Mouse (Mus musculus) ES-E14 (cell line): ENCODE data around the gene Ephb1. TPM values are rescaled to one million over a fixed set of nuclear protein-coding genes. Genes with fewer than 3 reads are reported as not detected.

Experiments used
- DNase-seq: peaks from one replicate; pipeline ENCODE4 v3.0.0-alpha.2; 2013; ENCODE audit warnings: low read depth, low spot score
- H3K27ac ChIP-seq: 2 replicates; pipeline ENCODE4 v1.5.1; 2012; ENCODE audit warnings: low read depth, mild to moderate bottlenecking, low read length, moderate library complexity, mixed read lengths; ENCODE audit not compliant: poor library complexity, insufficient read depth, severe bottlenecking
- H3K36me3 ChIP-seq: 2 replicates; pipeline ENCODE4 v1.6.1; 2012; ENCODE audit warnings: mild to moderate bottlenecking, low read length, moderate library complexity, mixed read lengths; ENCODE audit not compliant: control insufficient read depth, poor library complexity, insufficient read depth, severe bottlenecking
- H3K4me1 ChIP-seq, 2 experiments: fragments of 150-350 bp in 1 of 2; sonication (generic) in 1 of 2; 2 replicates each; pipeline ENCODE4 v1.6.1; 2012; ENCODE audit warnings: low read length in 2 of 2, mild to moderate bottlenecking in 1 of 2, mixed read lengths in 1 of 2; ENCODE audit not compliant: control insufficient read depth in 2 of 2, insufficient read depth in 2 of 2, poor library complexity in 1 of 2
- H3K4me3 ChIP-seq, 2 experiments: fragments of 150-350 bp in 1 of 2; sonication (generic) in 1 of 2; 2 replicates each; pipeline ENCODE4 v1.5.1; 2012; ENCODE audit warnings: low read length in 2 of 2, low read depth in 1 of 2, mild to moderate bottlenecking in 1 of 2, mixed read lengths in 1 of 2; ENCODE audit not compliant: insufficient read depth in 1 of 2, poor library complexity in 1 of 2, severe bottlenecking in 1 of 2
- H3K9ac ChIP-seq: 2 replicates; pipeline ENCODE4 v1.6.1; 2012; ENCODE audit warnings: low read depth, mild to moderate bottlenecking, low read length, mixed read lengths; ENCODE audit not compliant: poor library complexity, insufficient read depth, severe bottlenecking
- H3K9me3 ChIP-seq: fragments of 150-350 bp; sonication (generic); 2 replicates; pipeline ENCODE4 v1.6.1; 2012; ENCODE audit warnings: low read depth, mild to moderate bottlenecking, low read length; ENCODE audit not compliant: control insufficient read depth, insufficient read depth
- CHD2 ChIP-seq: IDR thresholded peaks from 2 replicates; pipeline ENCODE4 v1.6.1; 2014; ENCODE audit warnings: mild to moderate bottlenecking, low read depth, low read length, inconsistent platforms
- HCFC1 ChIP-seq: IDR thresholded peaks from 2 replicates; pipeline ENCODE4 v1.6.1; 2012; ENCODE audit warnings: low read length, inconsistent platforms, borderline replicate concordance; ENCODE audit not compliant: insufficient read depth
- MAFK ChIP-seq: IDR thresholded peaks from 2 replicates; pipeline ENCODE4 v1.6.1; 2014; ENCODE audit warnings: mild to moderate bottlenecking, low read depth, low read length, inconsistent platforms; ENCODE audit not compliant: insufficient read depth
- ZC3H11A ChIP-seq: IDR thresholded peaks from 2 replicates; pipeline ENCODE4 v1.6.1; 2012; ENCODE audit warnings: low read depth, mild to moderate bottlenecking, inconsistent platforms, low read length, borderline replicate concordance
- ZNF384 ChIP-seq: IDR thresholded peaks from 2 replicates; pipeline ENCODE4 v1.6.1; 2012; ENCODE audit warnings: low read depth, low read length, inconsistent platforms
- in situ Hi-C, 2 experiments: fragments of 600-800 bp; cut with MboI; formaldehyde crosslinking; loops; one replicate each; pipeline ENCODE4 v1.15.1; 2025; ENCODE audit warnings: low sequenced_read_pairs in 2 of 2, inconsistent platforms in 1 of 2; ENCODE audit not compliant: unreplicated experiment in 2 of 2
- total RNA-seq: library from RNA; depleted of rRNA; stranded (reverse); fragments of 300-350 nt; gene quantifications from 2 replicates; pipeline ENCODE4 v1.2.3, GENCODE M21; 2012

The Ephb1 gene
- total RNA-seq, 1 experiment = 0.27 TPM

GRCm38 (mm10) chr9:102169706-102170105, 184.8 kb downstream of the Ephb1 start:
- no peaks in the 10 kb centered on the region for H3K4me1 ChIP-seq
- H3K27ac ChIP-seq = no peak overlapping the region
- no peaks in the 10 kb centered on the region for H3K36me3 ChIP-seq
- no peak for TF ChIP-seq ZC3H11A
- H3K9me3 ChIP-seq = no peaks in the 10 kb centered on the region
- in situ Hi-C loops = no loop called here
- no peak for DNase-seq
- H3K9ac ChIP-seq = no peak overlapping the region
- H3K4me3 ChIP-seq = no peak overlapping the region

- no peak for DNase-seq
- no peaks in the 10 kb centered on the region for H3K36me3 ChIP-seq
- no peak overlapping the region for H3K4me3 ChIP-seq
- no peaks in the 10 kb centered on the region for H3K4me1 ChIP-seq
- H3K9me3 ChIP-seq = no peaks in the 10 kb centered on the region
- H3K9ac ChIP-seq = no peak overlapping the region
- TF ChIP-seq ZC3H11A (no peak), ZNF384 (no peak), HCFC1 (no peak), MAFK (no peak), CHD2 (no peak)
- in situ Hi-C loops = no loop called here
- H3K27ac ChIP-seq = no peak overlapping the region
These were observed 198.6 kb downstream of the Ephb1 start for GRCm38 (mm10) chr9:102155876-102156275.

GRCm38 (mm10) chr9:102139181-102139580, 215.3 kb downstream of the Ephb1 start:
- H3K4me3 ChIP-seq = no peak overlapping the region
- H3K4me1 ChIP-seq = no peaks in the 10 kb centered on the region
- H3K27ac ChIP-seq = no peak overlapping the region
- DNase-seq = no peak
- H3K36me3 ChIP-seq = no peaks in the 10 kb centered on the region
- H3K9me3 ChIP-seq = no peaks in the 10 kb centered on the region
- no peak overlapping the region for H3K9ac ChIP-seq
- in situ Hi-C loops = no loop called here
- TF ChIP-seq MAFK = no peak
- no peak for TF ChIP-seq ZNF384
- no peak for TF ChIP-seq HCFC1
- no peak for TF ChIP-seq CHD2
- TF ChIP-seq ZC3H11A = no peak

GRCm38 (mm10) chr9:102138671-102139070, 215.8 kb downstream of the Ephb1 start:
- Histone ChIP-seq H3K9ac (no peak overlapping the region), H3K27ac (no peak overlapping the region), H3K9me3 (no peaks in the 10 kb centered on the region), H3K4me1 (no peaks in the 10 kb centered on the region), H3K4me3 (no peak overlapping the region), H3K36me3 (no peaks in the 10 kb centered on the region)
- in situ Hi-C loops = no loop called here
- TF ChIP-seq ZNF384 = no peak
- no peak for DNase-seq

- Histone ChIP-seq H3K4me1 (no peaks in the 10 kb centered on the region), H3K9me3 (no peaks in the 10 kb centered on the region), H3K9ac (no peak overlapping the region), H3K27ac (no peak overlapping the region), H3K36me3 (no peaks in the 10 kb centered on the region), H3K4me3 (no peak overlapping the region)
- in situ Hi-C loops = no loop called here
- no peak for TF ChIP-seq CHD2
- no peak for TF ChIP-seq ZNF384
- TF ChIP-seq HCFC1 = no peak
- TF ChIP-seq ZC3H11A = no peak
- TF ChIP-seq MAFK = no peak
- no peak for DNase-seq
These were observed 216.3 kb downstream of the Ephb1 start for GRCm38 (mm10) chr9:102138187-102138586.
